Mouse (Mus musculus): ENCODE measurements at regions not wholly inside any gene's neighbourhood (a gene's known extent, or its start where the extent isn't known, plus 50 kb on each side); places are given as distances from the start of the nearest gene placed in this dataset.

- Histone ChIP-seq H3K9me3 (ENCODE audit: low read length) (no peaks in the 10 kb centered on the region), H3K36me3 (ENCODE audit: insufficient read depth, low read length) (no peaks in the 10 kb centered on the region), H3K9ac (replicated peaks; ENCODE audit: low read depth) (no peak overlapping the region), H3K27me3 (replicated peaks; ENCODE audit: insufficient read depth, low read length) (no peaks in the 10 kb centered on the region), H3K4me1 (ENCODE audit: insufficient read depth, low read depth, low read length) (no peaks in the 10 kb centered on the region), H3K4me3 (ENCODE audit: low read depth, low read length) (no peak overlapping the region), H3K27ac (ENCODE audit: low read length) (no peak overlapping the region), H3K4me2 (replicated peaks; ENCODE audit: low read depth, low read length) (no peak overlapping the region)
- no peak for TF ChIP-seq EP300 (IDR thresholded peaks at IDR 0.05)
- TF ChIP-seq CTCF (IDR thresholded peaks at IDR 0.05), result no peak
- no peak for ATAC-seq
- no peak for DNase-seq (ENCODE audit: low spot score)
- WGBS, result 77% methylated on average over 1 of the region's 1 CpGs
These were observed 495.2 kb upstream of the Cypt12 start for GRCm38 (mm10) chr3:17452984-17453383.

- no peaks in the 10 kb centered on the region for H3K4me1 ChIP-seq (ENCODE audit: insufficient read depth, low read depth, low read length)
- H3K4me2 ChIP-seq (replicated peaks; ENCODE audit: low read depth, low read length), result no peak overlapping the region
- H3K9me3 ChIP-seq (ENCODE audit: low read length), result no peaks in the 10 kb centered on the region
- DNase-seq (ENCODE audit: low spot score), result no peak
- 85% methylated on average over 5 of the region's 5 CpGs for WGBS
- ATAC-seq, result no peak
- H3K27me3 ChIP-seq (replicated peaks; ENCODE audit: insufficient read depth, low read length), result no peaks in the 10 kb centered on the region
- H3K9ac ChIP-seq (replicated peaks; ENCODE audit: low read depth), result no peak overlapping the region
- no peak overlapping the region for H3K4me3 ChIP-seq (ENCODE audit: low read depth, low read length)
- no peak for TF ChIP-seq CTCF (IDR thresholded peaks at IDR 0.05)
- TF ChIP-seq EP300 (IDR thresholded peaks at IDR 0.05), result no peak
- H3K36me3 ChIP-seq (ENCODE audit: insufficient read depth, low read length), result no peaks in the 10 kb centered on the region
- H3K27ac ChIP-seq (ENCODE audit: low read length), result no peak overlapping the region
These were observed 487.7 kb upstream of the Cypt12 start for GRCm38 (mm10) chr3:17460545-17460944.

DNA sequence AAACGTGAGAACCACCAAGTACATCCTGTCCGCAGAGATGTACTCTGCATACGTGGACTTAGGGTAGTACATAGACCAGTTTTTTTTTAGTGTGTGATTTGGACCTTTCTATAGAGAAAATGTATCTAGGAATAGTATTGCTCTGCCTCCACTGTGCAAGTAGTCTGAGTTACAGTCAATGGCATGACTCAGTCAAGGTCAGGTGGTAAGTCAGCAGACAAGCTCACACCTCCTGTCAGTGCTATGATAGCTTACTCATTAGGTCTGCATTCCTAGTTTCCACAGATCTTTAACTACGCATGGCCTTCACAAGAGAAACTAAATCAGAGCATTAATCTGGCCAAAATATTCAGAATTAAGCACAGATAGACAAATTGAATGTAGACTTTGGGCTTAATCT, 486.8 kb upstream of the Cypt12 start:
- DNase-seq (ENCODE audit: low spot score), result no peak
- no peak overlapping the region for H3K9ac ChIP-seq (replicated peaks; ENCODE audit: low read depth)
- WGBS, result 76% methylated on average over 4 of the region's 4 CpGs
- H3K36me3 ChIP-seq (ENCODE audit: insufficient read depth, low read length), result no peaks in the 10 kb centered on the region
- no peak overlapping the region for H3K27ac ChIP-seq (ENCODE audit: low read length)
- H3K4me2 ChIP-seq (replicated peaks; ENCODE audit: low read depth, low read length), result no peak overlapping the region
- H3K4me3 ChIP-seq (ENCODE audit: low read depth, low read length), result no peak overlapping the region
- H3K9me3 ChIP-seq (ENCODE audit: low read length), result no peaks in the 10 kb centered on the region
- no peaks in the 10 kb centered on the region for H3K4me1 ChIP-seq (ENCODE audit: insufficient read depth, low read depth, low read length)
- no peaks in the 10 kb centered on the region for H3K27me3 ChIP-seq (replicated peaks; ENCODE audit: insufficient read depth, low read length)
- no peak for ATAC-seq
- no peak for TF ChIP-seq EP300 (IDR thresholded peaks at IDR 0.05)
- no peak for TF ChIP-seq CTCF (IDR thresholded peaks at IDR 0.05)

GRCm38 (mm10) chr3:17473812-17474211, 474.4 kb upstream of the Cypt12 start:
- WGBS, result 68% methylated on average over 2 of the region's 2 CpGs
- Histone ChIP-seq H3K27ac (ENCODE audit: low read length) (no peak overlapping the region), H3K4me2 (replicated peaks; ENCODE audit: low read depth, low read length) (no peak overlapping the region), H3K4me1 (ENCODE audit: insufficient read depth, low read depth, low read length) (no peaks in the 10 kb centered on the region), H3K27me3 (replicated peaks; ENCODE audit: insufficient read depth, low read length) (no peaks in the 10 kb centered on the region), H3K9me3 (ENCODE audit: low read length) (no peaks in the 10 kb centered on the region), H3K36me3 (ENCODE audit: insufficient read depth, low read length) (no peaks in the 10 kb centered on the region), H3K4me3 (ENCODE audit: low read depth, low read length) (no peak overlapping the region), H3K9ac (replicated peaks; ENCODE audit: low read depth) (no peak overlapping the region)
- TF ChIP-seq EP300 (IDR thresholded peaks at IDR 0.05), result no peak
- TF ChIP-seq CTCF (IDR thresholded peaks at IDR 0.05), result no peak
- no peak for ATAC-seq
- no peak for DNase-seq (ENCODE audit: low spot score)

DNA sequence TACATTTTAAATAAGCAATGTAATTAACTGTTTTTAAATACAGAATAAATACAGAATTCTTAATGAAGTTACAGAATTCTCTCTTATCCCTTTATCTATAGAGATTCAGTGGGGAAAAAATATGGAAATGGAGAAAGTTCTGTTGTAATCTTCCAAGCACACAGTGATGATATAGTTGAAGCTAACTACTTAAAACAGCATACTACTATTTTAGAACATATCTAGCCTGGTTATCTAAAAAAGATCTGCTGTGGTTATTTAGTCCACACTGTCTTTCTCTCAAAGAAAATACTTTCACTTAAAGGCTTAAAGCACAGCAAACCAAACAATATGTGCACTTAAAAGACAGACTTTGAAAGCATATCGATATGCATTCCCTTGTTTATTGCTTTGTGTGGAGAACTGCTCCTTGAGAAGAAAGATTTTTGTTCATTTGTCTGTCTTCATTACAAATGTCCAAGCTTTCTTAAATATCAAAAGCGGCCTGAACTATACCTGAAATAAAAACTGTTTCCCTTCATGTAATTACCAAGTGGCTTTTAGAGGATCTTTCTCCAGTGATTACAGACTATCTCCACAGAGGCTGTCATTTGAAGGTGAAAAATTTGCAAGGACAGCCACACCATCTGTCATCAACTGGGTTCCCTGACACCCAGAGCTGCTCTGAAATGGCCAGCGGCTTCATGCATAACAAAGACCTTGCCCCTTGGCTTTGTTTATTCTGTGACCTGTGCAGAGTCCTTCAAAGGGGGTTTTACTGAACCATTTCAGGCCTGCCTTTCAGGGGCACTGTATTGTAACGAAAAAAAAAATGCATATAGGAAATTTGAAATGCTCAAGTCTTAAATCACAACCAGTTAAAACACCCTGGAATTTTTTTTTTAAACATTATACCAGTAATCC, 458.7 kb upstream of the Cypt12 start:
- no peaks in the 10 kb centered on the region for H3K9me3 ChIP-seq (ENCODE audit: low read length)
- no peak overlapping the region for H3K4me3 ChIP-seq (ENCODE audit: low read depth, low read length)
- 27% methylated on average over 4 of the region's 4 CpGs for WGBS
- H3K27ac ChIP-seq (ENCODE audit: low read length), result no peak overlapping the region
- ATAC-seq (no peak), DNase-seq (ENCODE audit: low spot score) (no peak)
- H3K9ac ChIP-seq (replicated peaks; ENCODE audit: low read depth), result no peak overlapping the region
- H3K4me1 ChIP-seq (ENCODE audit: insufficient read depth, low read depth, low read length), result no peaks in the 10 kb centered on the region
- no peak for TF ChIP-seq CTCF (IDR thresholded peaks at IDR 0.05)
- TF ChIP-seq EP300 (IDR thresholded peaks at IDR 0.05), result no peak
- no peaks in the 10 kb centered on the region for H3K36me3 ChIP-seq (ENCODE audit: insufficient read depth, low read length)
- no peaks in the 10 kb centered on the region for H3K27me3 ChIP-seq (replicated peaks; ENCODE audit: insufficient read depth, low read length)
- no peak overlapping the region for H3K4me2 ChIP-seq (replicated peaks; ENCODE audit: low read depth, low read length)

GRCm38 (mm10) chr3:17490632-17491031, 457.6 kb upstream of the Cypt12 start:
- no peak for ATAC-seq
- Histone ChIP-seq H3K4me1 (ENCODE audit: insufficient read depth, low read depth, low read length) (no peaks in the 10 kb centered on the region), H3K27me3 (replicated peaks; ENCODE audit: insufficient read depth, low read length) (no peaks in the 10 kb centered on the region), H3K9me3 (ENCODE audit: low read length) (no peaks in the 10 kb centered on the region), H3K27ac (ENCODE audit: low read length) (no peak overlapping the region), H3K4me2 (replicated peaks; ENCODE audit: low read depth, low read length) (no peak overlapping the region), H3K36me3 (ENCODE audit: insufficient read depth, low read length) (no peaks in the 10 kb centered on the region), H3K4me3 (ENCODE audit: low read depth, low read length) (no peak overlapping the region), H3K9ac (replicated peaks; ENCODE audit: low read depth) (no peak overlapping the region)
- no peak for DNase-seq (ENCODE audit: low spot score)
- TF ChIP-seq CTCF (IDR thresholded peaks at IDR 0.05), result no peak
- TF ChIP-seq EP300 (IDR thresholded peaks at IDR 0.05), result no peak
